Mouse (Mus musculus): ENCODE measurements around the gene Mov10l1. TPM values are rescaled to one million over a fixed set of nuclear protein-coding genes. Genes with fewer than 3 reads are reported as not detected.
A peak's percentile ranks its signal among the peaks of the same experiment; 100 is the strongest.

Mov10l1 gene
- polyA plus RNA-seq, 1 experiment: 0.02 TPM

DNA sequence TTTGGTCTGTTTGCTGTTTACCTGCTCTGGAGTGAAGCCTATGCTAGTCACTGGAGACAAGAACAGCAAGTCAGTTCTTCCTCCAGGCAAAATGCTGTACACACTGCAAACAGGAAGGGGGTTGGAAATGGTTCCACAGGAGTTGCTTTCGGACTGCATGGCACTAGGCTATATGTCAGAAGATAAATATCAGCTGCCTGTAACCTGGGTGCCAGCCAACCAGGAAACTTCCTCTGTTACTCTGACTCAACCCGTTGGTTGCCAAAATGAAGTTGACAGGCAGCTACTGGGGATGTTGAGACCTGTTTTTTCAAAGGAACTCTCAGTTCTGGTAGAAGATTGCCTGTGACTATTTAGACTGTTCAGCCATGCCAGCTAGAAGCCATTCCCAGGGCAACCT, 6.5 kb downstream of the Mov10l1 start:
- TF ChIP-seq CTCF (IDR thresholded peaks at IDR 0.05; ENCODE audit: borderline replicate concordance, insufficient read depth, low read depth, low read length) (no peak), POLR2A (IDR thresholded peaks at IDR 0.05; ENCODE audit: borderline replicate concordance, insufficient read depth, low read length) (no peak)
- Histone ChIP-seq H3K4me1 (ENCODE audit: control insufficient read depth, insufficient read depth, low read length) (no peaks in the 10 kb centered on the region), H3K4me3 (replicated peaks; ENCODE audit: insufficient read depth, low read depth, low read length) (no peak overlapping the region), H3K27ac (ENCODE audit: insufficient read depth, low read length) (no peak overlapping the region), H3K27me3 (ENCODE audit: control insufficient read depth, insufficient read depth, low read length) (no peaks in the 10 kb centered on the region)
- DNase-seq: no peak
- WGBS: 35% methylated on average over 2 of the region's 2 CpGs

DNA sequence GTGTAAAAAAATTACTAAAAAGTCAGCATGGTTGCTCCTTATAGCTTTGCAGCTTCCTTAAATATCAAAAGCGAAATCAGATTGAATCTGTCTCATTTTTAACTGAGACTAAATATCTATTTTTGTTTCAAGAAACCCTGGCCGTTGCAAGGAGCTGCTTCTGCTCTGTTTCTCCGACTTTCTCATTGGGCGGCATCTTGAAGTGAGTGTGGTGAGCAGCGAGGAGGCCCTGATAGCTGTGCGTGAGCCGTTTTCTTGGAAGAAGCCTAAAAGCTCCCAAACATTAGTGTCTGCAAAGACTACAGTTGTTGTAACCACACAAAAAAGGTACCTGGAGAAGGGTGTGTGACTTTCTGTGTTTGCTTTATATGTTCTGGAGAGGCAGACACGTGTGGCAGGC, 15.9 kb downstream of the Mov10l1 start:
- no peaks in the 10 kb centered on the region; the same call in 1 of the 2 replicates for H3K4me1 ChIP-seq (ENCODE audit: control insufficient read depth, insufficient read depth, low read length)
- WGBS: 79% methylated on average over 8 of the region's 8 CpGs
- DNase-seq: no peak
- no peaks in the 10 kb centered on the region for H3K27me3 ChIP-seq (ENCODE audit: control insufficient read depth, insufficient read depth, low read length)
- no peak for TF ChIP-seq POLR2A (IDR thresholded peaks at IDR 0.05; ENCODE audit: borderline replicate concordance, insufficient read depth, low read length)
- no peak for TF ChIP-seq CTCF (IDR thresholded peaks at IDR 0.05; ENCODE audit: borderline replicate concordance, insufficient read depth, low read depth, low read length)
- no peak overlapping the region for H3K4me3 ChIP-seq (replicated peaks; ENCODE audit: insufficient read depth, low read depth, low read length)
- no peak overlapping the region for H3K27ac ChIP-seq (ENCODE audit: insufficient read depth, low read length)

DNA sequence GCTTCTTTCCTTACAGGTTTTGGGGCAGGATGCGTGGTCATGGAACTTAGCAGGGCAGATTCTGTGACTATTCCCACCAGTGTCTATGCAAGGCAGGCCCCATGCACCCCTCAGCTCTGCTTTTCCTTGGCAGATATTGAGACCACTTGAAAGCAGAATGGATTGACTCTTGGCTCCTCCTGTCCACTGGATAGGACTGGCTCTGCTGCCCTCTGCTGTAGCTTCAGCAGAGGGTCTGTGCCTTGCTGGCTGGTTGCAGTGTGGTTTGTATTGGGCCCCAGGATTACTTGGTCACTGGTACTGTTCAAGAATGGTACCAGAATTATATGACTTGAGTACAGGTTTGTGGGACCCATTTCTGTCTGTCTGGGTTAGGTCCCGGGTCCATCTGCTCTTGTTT, 16.4 kb downstream of the Mov10l1 start:
- 83% methylated on average over 2 of the region's 2 CpGs for WGBS
- 0 out of 2 replicates have a peak, but pooled peaks have one; percentile 26 for TF ChIP-seq CTCF (IDR thresholded peaks at IDR 0.05; ENCODE audit: borderline replicate concordance, insufficient read depth, low read depth, low read length)
- no peak for TF ChIP-seq POLR2A (IDR thresholded peaks at IDR 0.05; ENCODE audit: borderline replicate concordance, insufficient read depth, low read length)

DNA sequence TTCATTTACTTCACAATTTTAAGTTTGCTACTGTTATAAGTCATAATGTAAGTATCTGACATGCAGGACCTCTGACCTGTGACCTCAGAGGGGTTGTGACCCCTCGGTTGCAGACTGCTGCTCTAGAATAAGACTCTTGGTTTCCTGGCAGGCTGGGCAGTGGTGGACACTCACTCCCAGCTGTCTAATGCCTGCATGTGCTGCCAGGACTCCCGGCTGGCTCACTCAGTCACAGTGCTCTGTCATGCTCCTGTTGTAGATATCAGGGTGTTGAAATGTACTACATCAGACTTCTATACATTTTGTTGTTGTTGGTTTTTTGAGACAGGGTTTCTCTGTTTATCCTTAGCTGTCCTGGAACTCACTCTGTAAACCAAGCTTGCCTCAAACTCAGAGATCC, 17.7 kb downstream of the Mov10l1 start:
- no peak for TF ChIP-seq CTCF (IDR thresholded peaks at IDR 0.05; ENCODE audit: borderline replicate concordance, insufficient read depth, low read depth, low read length)
- TF ChIP-seq POLR2A (IDR thresholded peaks at IDR 0.05; ENCODE audit: borderline replicate concordance, insufficient read depth, low read length): no peak
- no peak for DNase-seq
- H3K27me3 ChIP-seq (ENCODE audit: control insufficient read depth, insufficient read depth, low read length): no peaks in the 10 kb centered on the region
- no peak overlapping the region for H3K4me3 ChIP-seq (replicated peaks; ENCODE audit: insufficient read depth, low read depth, low read length)
- H3K4me1 ChIP-seq (ENCODE audit: control insufficient read depth, insufficient read depth, low read length): no peaks in the 10 kb centered on the region; the same call in 1 of the 2 replicates
- H3K27ac ChIP-seq (ENCODE audit: insufficient read depth, low read length): no peak overlapping the region
- 50% methylated on average over 2 of the region's 2 CpGs for WGBS

More for the DNA sequence above, 16.4 kb downstream of the Mov10l1 start:
- no peak overlapping the region for H3K4me3 ChIP-seq (replicated peaks; ENCODE audit: insufficient read depth, low read depth, low read length)
- H3K27me3 ChIP-seq (ENCODE audit: control insufficient read depth, insufficient read depth, low read length): no peaks in the 10 kb centered on the region
- H3K4me1 ChIP-seq (ENCODE audit: control insufficient read depth, insufficient read depth, low read length): no peaks in the 10 kb centered on the region; the same call in 1 of the 2 replicates
- no peak overlapping the region for H3K27ac ChIP-seq (ENCODE audit: insufficient read depth, low read length)
- DNase-seq: no peak

DNA sequence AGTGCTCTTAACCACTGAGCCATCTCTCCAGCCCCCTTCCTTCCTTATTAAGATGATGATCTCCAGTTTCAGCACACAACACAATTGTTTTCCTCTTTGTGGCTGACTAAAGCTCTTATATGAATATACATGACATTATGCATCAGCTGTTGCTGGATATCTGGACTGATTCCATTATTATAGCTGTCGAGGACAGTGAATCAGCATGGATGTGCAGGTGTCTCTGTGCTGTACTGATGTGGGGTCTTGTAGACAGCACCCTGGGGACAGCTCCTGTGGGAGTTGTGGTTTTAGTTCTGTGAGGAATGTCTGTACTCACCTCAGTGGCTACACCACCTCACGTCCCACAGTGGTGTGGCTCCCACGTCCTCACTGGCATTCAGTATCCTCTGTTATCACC, 18.5 kb downstream of the Mov10l1 start:
- TF ChIP-seq CTCF (IDR thresholded peaks at IDR 0.05; ENCODE audit: borderline replicate concordance, insufficient read depth, low read depth, low read length) (no peak), POLR2A (IDR thresholded peaks at IDR 0.05; ENCODE audit: borderline replicate concordance, insufficient read depth, low read length) (no peak)
- H3K4me1 ChIP-seq (ENCODE audit: control insufficient read depth, insufficient read depth, low read length): no peaks in the 10 kb centered on the region; the same call in 1 of the 2 replicates
- DNase-seq: no peak
- H3K27ac ChIP-seq (ENCODE audit: insufficient read depth, low read length): no peak overlapping the region
- no peak overlapping the region for H3K4me3 ChIP-seq (replicated peaks; ENCODE audit: insufficient read depth, low read depth, low read length)
- no peaks in the 10 kb centered on the region for H3K27me3 ChIP-seq (ENCODE audit: control insufficient read depth, insufficient read depth, low read length)
- 58% methylated on average over 3 of the region's 3 CpGs for WGBS

DNA sequence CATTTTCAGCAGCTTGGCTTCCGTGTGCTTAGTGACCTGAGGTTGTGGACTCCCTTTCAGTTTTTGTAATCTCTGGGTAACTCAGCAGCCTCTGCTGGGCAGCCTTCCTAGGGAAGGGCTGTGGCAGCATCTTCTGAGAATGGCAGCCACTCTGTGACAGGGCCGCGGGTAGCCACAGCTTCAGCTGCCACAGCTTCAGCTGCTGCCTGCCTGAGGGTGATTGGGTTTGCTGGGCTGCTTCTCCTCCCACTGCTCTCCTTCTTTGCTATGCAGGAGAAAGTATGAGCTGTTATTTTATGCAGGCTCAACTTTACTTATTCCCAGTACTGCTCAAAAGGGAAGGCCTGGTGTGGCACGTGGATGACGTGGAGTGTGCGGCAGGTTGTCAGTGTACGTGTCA, 24.3 kb downstream of the Mov10l1 start:
- H3K4me3 ChIP-seq (replicated peaks; ENCODE audit: insufficient read depth, low read depth, low read length): no peak overlapping the region
- no peak for DNase-seq
- no peaks in the 10 kb centered on the region for H3K27me3 ChIP-seq (ENCODE audit: control insufficient read depth, insufficient read depth, low read length)
- H3K27ac ChIP-seq (ENCODE audit: insufficient read depth, low read length): no peak overlapping the region
- WGBS: 83% methylated on average over 7 of the region's 7 CpGs
- H3K4me1 ChIP-seq (ENCODE audit: control insufficient read depth, insufficient read depth, low read length): no peaks in the 10 kb centered on the region
- TF ChIP-seq CTCF (IDR thresholded peaks at IDR 0.05; ENCODE audit: borderline replicate concordance, insufficient read depth, low read depth, low read length) (no peak), POLR2A (IDR thresholded peaks at IDR 0.05; ENCODE audit: borderline replicate concordance, insufficient read depth, low read length) (no peak)

- no peak overlapping the region for H3K4me3 ChIP-seq (replicated peaks; ENCODE audit: insufficient read depth, low read depth, low read length)
- TF ChIP-seq POLR2A (IDR thresholded peaks at IDR 0.05; ENCODE audit: borderline replicate concordance, insufficient read depth, low read length) (no peak), CTCF (IDR thresholded peaks at IDR 0.05; ENCODE audit: borderline replicate concordance, insufficient read depth, low read depth, low read length) (no peak)
- WGBS: 62% methylated on average over 5 of the region's 5 CpGs
- H3K27me3 ChIP-seq (ENCODE audit: control insufficient read depth, insufficient read depth, low read length): no peaks in the 10 kb centered on the region
- DNase-seq: no peak
- H3K27ac ChIP-seq (ENCODE audit: insufficient read depth, low read length): no peak overlapping the region
- H3K4me1 ChIP-seq (ENCODE audit: control insufficient read depth, insufficient read depth, low read length): no peaks in the 10 kb centered on the region
Measured at GRCm38 (mm10) chr15:89007781-89008180, 25.1 kb downstream of the Mov10l1 start.

DNA sequence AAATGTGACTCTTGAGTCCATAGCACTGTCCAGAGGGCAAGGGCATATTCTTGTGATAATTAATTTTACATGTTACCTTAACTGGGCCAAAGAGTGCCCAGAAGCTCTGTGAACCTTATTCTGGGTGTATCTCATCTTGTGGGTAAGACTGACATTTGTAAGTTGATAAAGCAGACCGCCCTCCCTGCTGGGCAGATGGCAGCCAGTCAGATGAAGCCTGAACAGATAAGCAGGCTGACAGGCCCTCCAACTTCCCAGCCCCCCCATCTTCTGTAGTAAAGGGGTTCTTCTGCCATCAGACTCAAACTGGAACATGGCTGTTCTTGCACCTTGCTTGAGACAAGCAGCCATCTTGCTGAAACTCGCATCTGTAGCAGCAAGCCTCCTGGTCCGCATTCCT, 34.0 kb downstream of the Mov10l1 start:
- Histone ChIP-seq H3K27me3 (ENCODE audit: control insufficient read depth, insufficient read depth, low read length) (no peaks in the 10 kb centered on the region), H3K27ac (ENCODE audit: insufficient read depth, low read length) (no peak overlapping the region), H3K4me1 (ENCODE audit: control insufficient read depth, insufficient read depth, low read length) (no peaks in the 10 kb centered on the region), H3K4me3 (replicated peaks; ENCODE audit: insufficient read depth, low read depth, low read length) (no peak overlapping the region)
- DNase-seq: no peak
- TF ChIP-seq POLR2A (IDR thresholded peaks at IDR 0.05; ENCODE audit: borderline replicate concordance, insufficient read depth, low read length): no peak
- no peak for TF ChIP-seq CTCF (IDR thresholded peaks at IDR 0.05; ENCODE audit: borderline replicate concordance, insufficient read depth, low read depth, low read length)
- WGBS: 90% methylated on average over 3 of the region's 3 CpGs

All from cerebellum, adult 2 months (tissue).